Mouse (Mus musculus) urinary bladder, postnatal 25 days (tissue): ENCODE measurements around the gene Ccr1l1.
"Not testable (repeated sequence)": the region's sequence is repeated elsewhere in the genome, so short reads cannot be mapped to it uniquely, and the experiment has no call there.

Experiments
- DNase-seq: peaks from one replicate; pipeline ENCODE4 v3.0.0; 2022; ENCODE audit warnings: low spot score

Ccr1l1 gene

GRCm38 (mm10) chr9:123978308-123978707 is at the start of gene Ccr1l1:
Gene Ccr1l1 (minus strand): TSS chr9:123978408.
- no peak for DNase-seq

GRCm38 (mm10) chr9:124021672-124022071 is 43.5 kb upstream of the Ccr1l1 start, which contains the start of gene Ccr3:
Gene Ccr3 (plus strand): TSS chr9:124021972.
- DNase-seq = no peak

GRCm38 (mm10) chr9:124019887-124020286 is 41.7 kb upstream of the Ccr1l1 start:
- no peak for DNase-seq

- DNase-seq = no peak
Observed at GRCm38 (mm10) chr9:124016048-124016447, 37.8 kb upstream of the Ccr1l1 start.

DNA sequence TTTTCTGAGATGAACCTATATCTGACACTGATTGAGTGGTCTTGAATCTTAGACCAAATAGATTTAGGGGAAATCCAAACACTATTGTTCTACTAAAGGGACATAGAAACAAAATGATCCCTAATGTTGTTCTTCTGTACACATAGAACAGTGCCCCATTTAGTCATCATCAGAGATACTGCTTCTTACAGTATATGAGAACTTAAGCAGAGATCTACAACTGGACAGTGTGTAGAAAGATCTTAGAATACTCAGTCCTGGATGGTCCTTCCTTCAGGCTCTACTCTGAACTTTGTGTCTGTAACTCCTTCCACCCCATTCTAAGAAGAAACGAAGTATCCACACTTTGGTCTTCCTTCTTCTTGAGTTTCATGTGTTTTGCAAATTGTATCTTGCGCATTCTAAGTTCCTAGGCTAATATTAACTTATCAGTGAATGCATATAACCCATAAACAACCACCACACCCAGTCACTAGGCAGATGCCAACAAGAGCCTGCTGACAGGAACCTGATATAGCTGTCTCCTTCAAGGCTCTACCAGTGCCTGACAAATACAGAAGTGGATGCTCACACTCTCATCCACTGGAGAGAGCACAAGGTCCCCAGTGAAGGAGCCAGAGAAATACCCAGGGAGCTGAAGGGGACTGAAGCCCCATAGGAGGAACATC is 36.9 kb upstream of the Ccr1l1 start:
- DNase-seq = no peak

DNA sequence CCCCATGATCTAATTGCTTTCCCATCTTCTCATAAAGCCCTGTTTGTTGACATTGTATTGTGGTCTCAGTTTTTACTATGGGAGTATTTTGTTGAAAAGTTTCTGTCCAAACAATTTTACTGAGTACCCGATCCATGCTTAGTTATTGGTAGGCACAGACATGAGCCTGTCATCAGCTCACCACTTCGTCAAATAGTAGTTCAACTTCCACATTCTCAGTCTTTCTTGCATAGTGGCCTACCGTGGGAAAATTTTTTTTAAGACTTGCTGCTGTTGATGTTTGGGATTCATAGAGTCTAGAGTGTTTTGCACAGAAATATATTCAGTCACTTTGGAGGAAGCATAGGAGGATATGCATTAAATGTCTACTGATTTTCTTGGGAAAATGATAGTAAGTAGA is 35.1 kb upstream of the Ccr1l1 start:
- DNase-seq = no peak

GRCm38 (mm10) chr9:124012691-124013090 is 34.5 kb upstream of the Ccr1l1 start:
- no peak for DNase-seq

- DNase-seq = no peak
Observed at GRCm38 (mm10) chr9:123999784-124000183, 21.6 kb upstream of the Ccr1l1 start.

- no peak for DNase-seq
Observed at GRCm38 (mm10) chr9:123997719-123998118, 19.5 kb upstream of the Ccr1l1 start.

- no peak for DNase-seq
Observed at GRCm38 (mm10) chr9:123991312-123991906, 13.2 kb upstream of the Ccr1l1 start.

- DNase-seq = no peak
Observed at GRCm38 (mm10) chr9:123989671-123990070, 11.5 kb upstream of the Ccr1l1 start.

- DNase-seq = no peak
Observed at GRCm38 (mm10) chr9:123986217-123986616, 8.0 kb upstream of the Ccr1l1 start.

- no peak for DNase-seq
Observed at GRCm38 (mm10) chr9:123984943-123985342, 6.7 kb upstream of the Ccr1l1 start.

GRCm38 (mm10) chr9:123982720-123983119 is 4.5 kb upstream of the Ccr1l1 start:
- DNase-seq = no peak

- no peak for DNase-seq
Observed at GRCm38 (mm10) chr9:123981909-123982308, 3.7 kb upstream of the Ccr1l1 start.

DNA sequence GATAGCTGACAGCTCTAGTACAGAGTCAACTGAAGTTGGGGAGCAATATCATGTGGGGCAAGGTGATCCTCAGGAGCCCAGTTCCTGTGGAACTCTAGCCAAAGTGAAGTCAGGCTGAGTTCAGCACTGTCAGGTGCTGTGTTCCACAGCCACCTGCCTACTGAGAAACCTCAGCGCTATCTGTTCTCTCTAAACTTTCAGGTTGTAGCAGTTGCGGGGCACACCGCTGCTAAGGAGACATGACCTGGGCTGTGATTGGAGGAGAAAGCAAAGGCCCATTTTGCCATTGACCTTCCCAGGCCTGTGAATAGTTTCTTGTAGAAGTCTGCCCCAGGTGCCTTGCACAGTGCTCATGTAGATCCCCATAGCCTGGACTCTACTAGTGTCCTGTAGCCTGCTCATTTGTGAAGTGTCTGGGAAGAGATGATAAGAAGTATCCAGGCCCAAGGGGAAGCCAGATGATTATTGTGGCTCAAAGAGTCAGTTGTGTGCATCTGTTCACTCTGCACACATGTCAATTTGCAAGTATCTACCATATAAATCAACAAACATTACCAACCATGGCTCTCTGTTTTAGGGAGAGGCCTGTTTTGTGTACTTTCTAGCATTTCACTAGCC is 2.8 kb upstream of the Ccr1l1 start:
- DNase-seq = not testable (repeated sequence)

DNA sequence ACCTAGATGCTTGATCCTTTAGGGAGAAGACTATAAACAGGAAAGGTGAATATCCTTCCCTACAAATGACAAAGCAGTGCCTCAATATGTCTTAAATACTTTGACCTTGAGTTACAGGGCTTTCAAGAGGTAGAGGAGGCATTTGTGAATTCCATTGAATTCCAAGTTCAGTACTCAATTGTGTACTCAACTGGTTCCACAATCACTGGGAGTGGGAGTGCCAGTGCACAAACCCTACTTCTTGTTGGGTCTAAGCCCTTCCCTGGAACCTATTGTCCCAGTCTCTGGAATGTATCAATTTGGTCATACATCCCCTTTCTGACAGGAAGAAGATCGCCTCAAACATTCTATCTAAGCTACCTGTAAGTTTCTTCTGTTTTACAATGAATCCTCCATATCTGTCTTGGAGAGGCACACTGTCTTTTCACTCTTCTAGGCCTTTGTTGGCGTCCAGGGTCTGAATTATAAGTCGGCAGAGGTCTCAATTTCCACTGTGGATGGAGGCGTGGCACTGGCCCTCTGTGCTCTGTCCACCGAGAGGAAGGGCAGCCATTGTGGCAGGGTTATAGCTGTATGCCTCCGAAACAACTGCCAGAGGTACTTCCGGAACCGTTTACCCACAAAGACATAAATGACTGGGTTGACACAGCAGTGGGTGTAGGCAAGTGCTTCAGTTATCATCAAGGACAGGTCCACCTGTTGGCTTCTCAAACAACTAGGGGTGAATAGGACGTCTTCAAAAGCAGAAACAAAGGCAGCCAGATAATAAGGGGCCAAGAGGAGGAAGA is 1.1 kb downstream of the Ccr1l1 start:
- DNase-seq = no peak

GRCm38 (mm10) chr9:123975630-123976029 is 2.6 kb downstream of the Ccr1l1 start:
- no peak for DNase-seq

DNA sequence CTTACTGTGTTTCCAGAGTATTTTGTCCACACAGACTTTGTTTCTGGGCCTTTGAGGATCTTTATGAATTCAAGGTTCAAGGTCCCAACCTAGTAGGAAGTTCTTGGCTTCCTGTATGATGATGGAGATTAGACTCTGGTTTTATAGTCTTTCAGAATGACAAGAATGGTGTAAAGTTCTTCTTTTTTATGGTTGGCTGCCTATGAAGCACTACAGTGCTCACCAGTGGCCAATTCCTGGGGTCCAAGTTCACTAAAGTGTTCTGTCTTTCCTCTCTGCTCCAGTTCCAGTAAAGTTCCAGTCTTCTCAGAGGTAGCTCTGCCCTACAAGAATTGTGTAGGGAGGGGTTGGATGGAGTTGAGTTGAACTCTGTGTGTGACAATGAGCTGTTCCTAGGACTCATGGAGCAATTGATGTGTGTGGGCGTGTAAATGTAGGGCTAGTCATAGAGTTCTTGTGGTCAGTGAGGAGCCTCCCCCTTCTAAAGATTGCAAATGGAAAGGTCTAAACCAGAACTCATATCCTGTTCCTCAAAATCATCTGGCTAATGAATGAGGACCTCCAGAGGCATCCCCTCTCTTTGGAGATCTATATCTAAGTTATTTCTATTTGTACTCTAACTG is 9.8 kb downstream of the Ccr1l1 start, which contains the start of gene Ccr1:
Gene Ccr1, minus strand, starts transcription at position 403 of the 623 bp plus-strand sequence.
- no peak for DNase-seq

DNA sequence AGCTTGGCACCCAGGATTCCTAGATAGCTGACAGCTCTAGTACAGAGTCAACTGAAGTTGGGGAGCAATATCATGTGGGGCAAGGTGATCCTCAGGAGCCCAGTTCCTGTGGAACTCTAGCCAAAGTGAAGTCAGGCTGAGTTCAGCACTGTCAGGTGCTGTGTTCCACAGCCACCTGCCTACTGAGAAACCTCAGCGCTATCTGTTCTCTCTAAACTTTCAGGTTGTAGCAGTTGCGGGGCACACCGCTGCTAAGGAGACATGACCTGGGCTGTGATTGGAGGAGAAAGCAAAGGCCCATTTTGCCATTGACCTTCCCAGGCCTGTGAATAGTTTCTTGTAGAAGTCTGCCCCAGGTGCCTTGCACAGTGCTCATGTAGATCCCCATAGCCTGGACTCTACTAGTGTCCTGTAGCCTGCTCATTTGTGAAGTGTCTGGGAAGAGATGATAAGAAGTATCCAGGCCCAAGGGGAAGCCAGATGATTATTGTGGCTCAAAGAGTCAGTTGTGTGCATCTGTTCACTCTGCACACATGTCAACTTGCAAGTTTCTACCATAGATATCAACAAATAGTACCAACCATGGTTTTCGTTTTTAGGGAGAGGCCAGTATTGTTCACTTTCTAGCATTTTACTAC is 11.2 kb downstream of the Ccr1l1 start:
- not testable (repeated sequence) for DNase-seq

GRCm38 (mm10) chr9:123964776-123965175 is 13.4 kb downstream of the Ccr1l1 start:
- DNase-seq = no peak

- no peak for DNase-seq
Observed at GRCm38 (mm10) chr9:123960161-123960560, 18.0 kb downstream of the Ccr1l1 start.
